Mouse (Mus musculus) hindbrain, embryonic 15.5 days (tissue): Measurements from ENCODE around the gene Aadacl4. TPM values are rescaled to one million over a fixed set of nuclear protein-coding genes. Genes with fewer than 3 reads are reported as not detected.
"Not testable (repeated sequence)": the region's sequence is repeated elsewhere in the genome, so short reads cannot be mapped to it uniquely, and the experiment has no call there.

ENCODE experiments used
- ATAC-seq: fragments of 200-750 bp; cut with Nextera tagmentation; 2 replicates; pipeline ENCODE4 v1.8.0; 2017; ENCODE audit warnings: low read depth, moderate number of reproducible peaks, moderate TSS enrichment; ENCODE audit not compliant: low FRiP score
- H3K27ac ChIP-seq: fragments of 300-500 bp; sonication (generic); replicated peaks from 2 replicates; pipeline ENCODE4 v1.5.1; 2015; ENCODE audit warnings: mild to moderate bottlenecking, inconsistent platforms
- H3K27me3 ChIP-seq: fragments of 300-500 bp; sonication (generic); 2 replicates; pipeline ENCODE4 v1.6.1; 2015; ENCODE audit warnings: control low read depth, inconsistent platforms
- H3K36me3 ChIP-seq: fragments of 300-500 bp; sonication (generic); 2 replicates; pipeline ENCODE4 v1.6.1; 2015; ENCODE audit warnings: control low read depth, inconsistent platforms
- H3K4me1 ChIP-seq: fragments of 300-500 bp; sonication (generic); replicated peaks from 2 replicates; pipeline ENCODE4 v1.6.1; 2015; ENCODE audit warnings: control low read depth, inconsistent platforms
- H3K4me2 ChIP-seq: fragments of 300-500 bp; sonication (generic); 2 replicates; pipeline ENCODE4 v1.6.1; 2015; ENCODE audit warnings: moderate library complexity, mild to moderate bottlenecking, inconsistent platforms
- H3K4me3 ChIP-seq: fragments of 300-500 bp; sonication (generic); 2 replicates; pipeline ENCODE4 v1.5.1; 2015; ENCODE audit warnings: mild to moderate bottlenecking, inconsistent platforms
- H3K9ac ChIP-seq: fragments of 300-500 bp; sonication (generic); 2 replicates; pipeline ENCODE4 v1.6.1; 2015; ENCODE audit warnings: inconsistent platforms
- H3K9me3 ChIP-seq: fragments of 300-500 bp; sonication (generic); 2 replicates; pipeline ENCODE4 v1.6.1; 2016; ENCODE audit warnings: control low read depth, inconsistent platforms
- WGBS: fragments of 180-500 bp; shearing (Covaris S2); methylation state at CpG from one replicate; pipeline ENCODE4 v1.1.7; 2015; 5-methylcytosine and 5-hydroxymethylcytosine counted together
- polyA plus RNA-seq: library from polyadenylated mRNA; unstranded; fragments of >200 nt; fragmentation: Nextera tagmentation; extraction: Ambion mirVana; gene quantifications from 2 replicates; pipeline ENCODE4 v1.2.1, GENCODE M21; 2015

Aadacl4 gene
- polyA plus RNA-seq, result not detected in 2 replicates

DNA sequence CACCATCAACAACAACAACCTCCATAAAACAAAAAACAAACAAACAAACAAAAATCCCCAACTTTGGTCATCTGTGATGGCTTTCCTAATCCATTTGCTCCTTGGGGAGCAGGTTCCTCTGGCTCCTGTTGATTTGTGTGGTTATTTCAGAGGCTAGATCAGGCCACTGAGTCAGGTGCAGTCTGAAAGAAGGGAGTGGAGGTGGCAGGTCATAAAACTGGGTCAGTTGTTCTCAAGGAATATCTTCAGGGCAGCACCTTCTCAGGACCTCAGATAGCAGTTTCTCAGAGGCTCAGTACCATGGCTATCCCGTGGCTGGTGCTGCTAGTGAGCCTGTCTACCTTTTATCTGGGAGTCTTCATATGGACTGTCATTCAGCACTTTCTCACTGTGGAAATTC is at the start of gene Aadacl4:
TSS of gene Aadacl4 (plus strand) at position 301 of the 400 bp plus-strand sequence.
- no peak within 1 kb of the TSS for H3K27ac ChIP-seq
- H3K9me3 ChIP-seq, result peaks cover 9% of the 10 kb centered on the region; the same call in 1 of the 2 replicates
- H3K36me3 ChIP-seq, result no peaks in the 10 kb centered on the region
- ATAC-seq, result no peak
- no peaks in the 10 kb centered on the region for H3K4me1 ChIP-seq
- WGBS, result 62% methylated on average over 1 of the region's 1 CpGs
- no peak within 1 kb of the TSS for H3K9ac ChIP-seq
- no peak within 1 kb of the TSS for H3K4me3 ChIP-seq
- H3K4me2 ChIP-seq, result no peak within 1 kb of the TSS
- no peaks in the 10 kb centered on the region for H3K27me3 ChIP-seq

DNA sequence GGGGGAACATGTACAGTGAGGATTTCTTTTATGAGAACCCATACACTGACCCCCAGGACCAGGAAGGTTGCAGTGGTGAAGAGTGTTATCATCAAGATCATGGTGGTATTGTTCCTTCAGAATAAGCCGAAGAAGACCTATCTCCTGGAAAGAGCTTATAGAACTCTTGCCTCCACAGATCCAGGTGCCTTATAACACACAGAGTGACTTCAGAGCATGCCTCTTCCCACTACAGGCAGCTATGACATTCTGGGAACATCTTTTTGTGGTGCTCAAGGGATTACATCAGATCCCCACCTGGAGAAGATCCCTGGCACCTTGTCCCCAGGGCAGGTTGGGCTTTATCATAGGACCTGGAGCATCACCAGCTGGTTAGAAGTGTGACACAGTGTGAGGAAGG is 48.5 kb upstream of the Aadacl4 start, which contains the start of gene Gm13124:
TSS of gene Gm13124 (minus strand) at position 101 of the 400 bp plus-strand sequence.
- WGBS, result 93% methylated on average over 1 of the region's 1 CpGs
- ATAC-seq, result no peak
- Histone ChIP-seq H3K4me2 (no peak within 1 kb of the TSS), H3K27ac (no peak within 1 kb of the TSS), H3K9ac (no peak within 1 kb of the TSS), H3K4me1 (no peaks in the 10 kb centered on the region), H3K9me3 (peaks cover 25% of the 10 kb centered on the region; the same call in 1 of the 2 replicates), H3K36me3 (no peaks in the 10 kb centered on the region), H3K4me3 (no peak within 1 kb of the TSS), H3K27me3 (no peaks in the 10 kb centered on the region)

DNA sequence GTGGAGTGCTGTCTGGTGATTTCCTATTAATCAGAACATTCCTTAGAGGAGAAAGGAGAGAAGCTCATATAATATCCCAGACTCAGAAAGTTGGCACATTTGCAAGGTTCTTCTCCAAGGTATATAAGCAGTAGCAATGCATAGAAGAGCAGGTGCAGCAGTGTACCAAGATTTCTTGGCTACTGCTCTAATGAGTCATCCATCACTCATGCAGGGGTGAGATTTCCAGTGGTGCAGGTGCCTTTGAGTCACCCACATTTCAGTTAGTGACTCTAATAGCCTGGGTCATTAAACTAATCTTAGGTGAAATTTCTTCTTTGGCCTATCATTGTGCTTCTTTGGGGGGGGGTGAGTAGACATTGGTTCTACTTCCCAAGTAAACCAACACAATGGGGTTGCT is 45.8 kb upstream of the Aadacl4 start:
- no peak for ATAC-seq
- H3K36me3 ChIP-seq, result no peaks in the 10 kb centered on the region

DNA sequence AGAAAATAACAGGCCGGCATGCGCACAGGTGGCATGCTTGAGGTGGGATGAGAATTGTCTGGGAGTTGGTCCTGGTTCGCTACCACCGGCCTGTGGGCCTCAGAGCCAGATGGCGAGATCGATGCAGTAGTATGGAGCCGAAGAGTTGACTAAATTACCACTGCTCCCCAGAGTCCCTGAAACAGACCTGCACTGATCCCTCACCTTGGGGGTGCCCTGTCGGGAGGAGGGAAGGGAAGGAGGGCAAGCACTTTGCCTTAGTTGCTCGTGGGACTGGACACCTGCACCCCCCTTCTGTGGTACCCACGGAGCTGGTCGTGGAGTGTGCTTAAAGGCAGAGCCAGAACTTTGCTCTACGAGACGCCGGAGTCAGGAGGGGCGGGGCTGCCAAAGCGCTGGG is 27.3 kb upstream of the Aadacl4 start:
- 87% methylated on average over 13 of the region's 16 CpGs for whole genome bisulfite sequencing
- H3K4me1 ChIP-seq, ATAC-seq: not testable (repeated sequence)

More for the DNA sequence above, 45.8 kb upstream of the Aadacl4 start:
- Histone ChIP-seq H3K27me3 (no peaks in the 10 kb centered on the region), H3K4me2 (no peak overlapping the region), H3K4me3 (no peak overlapping the region), H3K9me3 (peaks cover 28% of the 10 kb centered on the region; the same call in 1 of the 2 replicates), H3K4me1 (no peaks in the 10 kb centered on the region), H3K27ac (no peak overlapping the region), H3K9ac (no peak overlapping the region)

DNA sequence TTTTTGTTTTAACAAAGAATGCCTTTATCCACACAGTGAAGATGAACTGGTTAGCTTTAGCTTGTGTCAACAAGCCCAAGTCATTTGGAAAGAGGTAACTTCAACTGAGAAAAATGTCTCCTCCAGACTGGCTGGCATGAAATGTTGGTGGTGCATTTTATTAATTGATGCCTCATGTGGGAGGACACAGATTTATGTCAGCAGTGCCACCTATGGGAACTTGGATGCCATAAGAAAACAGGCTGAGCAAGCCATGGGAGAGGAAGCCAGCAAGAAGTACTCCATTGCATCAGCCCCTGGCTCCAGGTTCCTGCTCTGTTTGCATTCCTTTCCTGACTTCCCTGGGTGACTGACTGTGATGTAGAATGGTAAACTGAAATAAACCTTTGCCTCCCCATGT is 20.7 kb upstream of the Aadacl4 start:
- ATAC-seq, result no peak
- no peaks in the 10 kb centered on the region for H3K36me3 ChIP-seq
- no peaks in the 10 kb centered on the region for H3K4me1 ChIP-seq
- no peak overlapping the region for H3K4me3 ChIP-seq
- H3K9me3 ChIP-seq, result peaks cover 6% of the 10 kb centered on the region; the same call in 1 of the 2 replicates
- no peak overlapping the region for H3K9ac ChIP-seq
- H3K27me3 ChIP-seq, result no peaks in the 10 kb centered on the region
- no peak overlapping the region for H3K4me2 ChIP-seq
- H3K27ac ChIP-seq, result no peak overlapping the region

More for the DNA sequence above, 27.3 kb upstream of the Aadacl4 start:
- not testable (repeated sequence) for H3K27me3 ChIP-seq, H3K9ac ChIP-seq, H3K4me2 ChIP-seq, H3K36me3 ChIP-seq, H3K27ac ChIP-seq, H3K4me3 ChIP-seq
- H3K9me3 ChIP-seq, result peaks cover 22% of the 10 kb centered on the region

DNA sequence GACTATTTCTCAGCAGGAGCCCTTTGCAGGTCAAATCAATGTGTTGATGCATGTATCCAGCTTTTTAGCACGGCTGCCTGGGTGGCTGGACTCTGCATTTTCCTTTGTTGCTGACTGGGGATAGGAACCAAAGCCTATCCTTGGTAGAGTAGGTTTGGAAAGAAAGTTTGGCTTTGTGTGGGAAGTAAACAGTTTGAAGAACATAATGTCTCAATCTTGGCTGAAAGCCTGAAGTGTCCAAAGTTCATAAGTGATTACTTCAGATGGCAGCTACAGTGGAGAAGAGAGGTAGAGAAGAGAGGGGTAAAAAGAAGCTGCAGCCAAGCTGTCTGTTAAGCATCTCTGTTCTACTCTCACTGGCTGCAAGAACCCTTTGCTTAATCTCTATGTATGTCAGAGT is 1.1 kb downstream of the Aadacl4 start:
- H3K9ac ChIP-seq, result no peak overlapping the region
- 76% methylated on average over 1 of the region's 1 CpGs for WGBS
- no peaks in the 10 kb centered on the region for H3K4me1 ChIP-seq
- peaks cover 9% of the 10 kb centered on the region; the same call in 1 of the 2 replicates for H3K9me3 ChIP-seq
- H3K36me3 ChIP-seq, result no peaks in the 10 kb centered on the region
- H3K4me3 ChIP-seq, result no peak overlapping the region
- H3K27ac ChIP-seq, result no peak overlapping the region
- no peaks in the 10 kb centered on the region for H3K27me3 ChIP-seq
- no peak overlapping the region for H3K4me2 ChIP-seq
- ATAC-seq, result no peak

DNA sequence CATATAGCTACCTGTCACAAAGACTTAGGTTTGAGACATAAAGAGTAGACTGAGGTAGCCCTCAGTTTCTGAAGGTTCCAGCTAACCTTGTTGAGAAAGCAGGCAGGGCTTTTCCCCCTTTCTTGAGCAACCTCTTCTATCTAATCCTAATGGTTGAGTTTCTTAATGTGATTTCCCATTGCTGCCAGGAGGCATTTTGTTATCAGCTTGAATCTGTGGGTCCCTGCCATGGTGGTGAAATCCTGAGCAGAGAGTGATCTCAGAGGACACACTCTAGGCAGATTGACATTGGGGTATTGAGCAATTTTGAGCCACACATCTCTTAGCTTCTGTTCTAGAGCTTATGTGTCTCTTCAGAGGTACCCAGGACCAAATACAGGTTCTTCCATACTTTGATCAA is 24.8 kb downstream of the Aadacl4 start:
- no peaks in the 10 kb centered on the region for H3K27me3 ChIP-seq
- H3K9ac ChIP-seq, result no peak overlapping the region
- no peak for ATAC-seq
- H3K27ac ChIP-seq, result no peak overlapping the region
- H3K36me3 ChIP-seq, result no peaks in the 10 kb centered on the region
- H3K4me2 ChIP-seq, result no peak overlapping the region
- peaks cover 30% of the 10 kb centered on the region for H3K9me3 ChIP-seq
- H3K4me3 ChIP-seq, result no peak overlapping the region
- H3K4me1 ChIP-seq, result no peaks in the 10 kb centered on the region

Other genes starting within 250 kb of the Aadacl4 start
- gene Pramef20, start 235.8 kb upstream of the Aadacl4 start, polyA plus RNA-seq, result not detected in 2 replicates
- gene Pramef12, start 205.2 kb upstream of the Aadacl4 start, polyA plus RNA-seq, result not detected in 2 replicates
- 0.28 TPM in 1 of 2 replicates, not detected in the other for gene 1700012P22Rik, start 174.9 kb upstream of the Aadacl4 start, polyA plus RNA-seq
- gene Gm9944, start 160.4 kb upstream of the Aadacl4 start, polyA plus RNA-seq, result not detected in 2 replicates
- gene Aadacl3, start 150.0 kb upstream of the Aadacl4 start, polyA plus RNA-seq, result not detected in 2 replicates
- not detected in 2 replicates for gene 9430007A20Rik, start 93.9 kb upstream of the Aadacl4 start, polyA plus RNA-seq
- not detected in 2 replicates for gene Gm13124, start 48.6 kb upstream of the Aadacl4 start, polyA plus RNA-seq
- not detected in 2 replicates for gene Gm436, start 72.7 kb downstream of the Aadacl4 start, polyA plus RNA-seq
- gene Gm13178, start 107.7 kb downstream of the Aadacl4 start, polyA plus RNA-seq, result not detected in 2 replicates
- not detected in 2 replicates for gene Gm438, start 172.9 kb downstream of the Aadacl4 start, polyA plus RNA-seq